Mouse (Mus musculus) kidney, postnatal 0 days (tissue): ENCODE data around the gene Pdgfb. TPM values are rescaled to one million over a fixed set of nuclear protein-coding genes. Genes with fewer than 3 reads are reported as not detected.

ENCODE experiments used
- ATAC-seq: fragments of 200-750 bp; cut with Nextera tagmentation; replicated peaks from 2 replicates; pipeline ENCODE4 v1.8.0; 2017; ENCODE audit warnings: low read depth, moderate number of reproducible peaks, moderate TSS enrichment, moderate library complexity; ENCODE audit not compliant: low FRiP score
- DNase-seq: peaks from one replicate; pipeline ENCODE4 v3.0.0-alpha.2; 2016; ENCODE audit warnings: low spot score
- H3K27ac ChIP-seq: fragments of 300-500 bp; sonication (generic); 2 replicates; pipeline ENCODE4 v1.5.1; 2014; ENCODE audit warnings: mild to moderate bottlenecking
- H3K27me3 ChIP-seq: fragments of 300-500 bp; sonication (generic); 2 replicates; pipeline ENCODE4 v1.6.1; 2014; ENCODE audit warnings: low read length, mixed read lengths; ENCODE audit not compliant: insufficient read depth
- H3K36me3 ChIP-seq: fragments of 300-500 bp; sonication (generic); 2 replicates; pipeline ENCODE4 v1.6.1; 2014; ENCODE audit warnings: low read length, mixed read lengths; ENCODE audit not compliant: insufficient read depth
- H3K4me1 ChIP-seq: fragments of 300-500 bp; sonication (generic); replicated peaks from 2 replicates; pipeline ENCODE4 v1.6.1; 2014; ENCODE audit warnings: antibody characterized with exemption, low read length, mixed read lengths; ENCODE audit not compliant: insufficient read depth
- H3K4me2 ChIP-seq: fragments of 300-500 bp; sonication (generic); 2 replicates; pipeline ENCODE4 v1.6.1; 2014; ENCODE audit warnings: mild to moderate bottlenecking, low read length, moderate library complexity, mixed read lengths
- H3K4me3 ChIP-seq: fragments of 300-500 bp; sonication (generic); replicated peaks from 2 replicates; pipeline ENCODE4 v1.5.1; 2014; ENCODE audit warnings: low read depth, low read length
- H3K9ac ChIP-seq: fragments of 300-500 bp; sonication (generic); 2 replicates; pipeline ENCODE4 v1.6.1; 2014; ENCODE audit warnings: low read depth, low read length
- H3K9me3 ChIP-seq: fragments of 300-500 bp; sonication (generic); replicated peaks from 2 replicates; pipeline ENCODE4 v1.6.1; 2016; ENCODE audit warnings: low read length, inconsistent platforms, mixed read lengths
- CTCF ChIP-seq: IDR thresholded peaks from 2 replicates; pipeline ENCODE4 v1.5.1; 2016; ENCODE audit warnings: antibody characterized with exemption, low read depth, mild to moderate bottlenecking, moderate library complexity
- WGBS: fragments of 180-500 bp; shearing (Covaris S2); extraction: QIAGEN DNeasy Blood & Tissue Kit; methylation state at CpG from one replicate; pipeline ENCODE4 v1.1.7; 2014; 5-methylcytosine and 5-hydroxymethylcytosine counted together
- polyA plus RNA-seq: library from polyadenylated mRNA; unstranded; fragments of >200 nt; fragmentation: Nextera tagmentation; extraction: Ambion mirVana; gene quantifications from 2 replicates; pipeline ENCODE4 v1.2.1, GENCODE M21; 2015

Gene Pdgfb
- polyA plus RNA-seq, 1 experiment from 2014 or later, result 6.8 TPM

DNA sequence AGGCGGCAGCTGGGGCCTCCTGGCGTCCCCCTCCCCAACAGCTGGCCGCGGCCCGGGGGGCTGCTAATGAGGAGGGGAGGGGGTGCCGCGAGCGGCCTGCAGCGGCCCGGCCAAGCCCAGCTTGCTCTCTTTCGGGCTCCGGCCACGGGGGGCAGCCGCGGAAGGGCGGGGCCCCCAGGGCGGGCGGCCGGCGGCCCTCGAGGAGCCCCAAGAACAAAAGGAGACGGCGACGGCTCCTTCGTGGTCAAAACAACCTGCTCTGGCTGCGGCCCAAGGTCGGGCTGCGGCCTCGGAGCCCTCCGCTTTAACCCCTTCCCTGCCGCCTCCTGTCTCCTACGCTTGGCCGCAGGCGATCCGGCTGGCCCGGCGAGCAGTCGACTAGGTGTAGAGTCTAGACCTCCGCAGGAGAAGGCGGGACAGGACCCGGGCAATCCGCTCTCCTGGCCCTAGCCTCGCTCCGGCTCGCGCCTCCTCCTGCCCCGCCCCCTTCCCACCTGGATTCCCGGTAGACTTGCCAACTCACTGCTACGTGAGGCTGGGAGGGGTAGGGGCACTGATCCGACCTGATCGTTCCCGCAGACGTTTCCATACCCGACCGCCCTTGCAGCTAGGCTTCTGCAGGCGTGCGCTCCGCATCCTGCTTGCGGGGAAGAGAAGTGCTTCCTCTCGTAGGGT lies 2.1 kb downstream of the Pdgfb start:
- Histone ChIP-seq H3K9ac (peak overlapping the region; percentile 92), H3K27me3 (no peaks in the 10 kb centered on the region), H3K4me1 (peaks cover 24% of the 10 kb centered on the region; the same call in 1 of the 2 replicates), H3K9me3 (no peaks in the 10 kb centered on the region), H3K27ac (peak overlapping the region; percentile 85), H3K4me2 (peak overlapping the region; percentile 74), H3K36me3 (no peaks in the 10 kb centered on the region), H3K4me3 (peak overlapping the region; percentile 60)
- no peak for TF ChIP-seq CTCF
- peak; percentile 68 for ATAC-seq
- 1% methylated on average over 57 of the region's 60 CpGs for WGBS
- DNase-seq, result peak; percentile 58

DNA sequence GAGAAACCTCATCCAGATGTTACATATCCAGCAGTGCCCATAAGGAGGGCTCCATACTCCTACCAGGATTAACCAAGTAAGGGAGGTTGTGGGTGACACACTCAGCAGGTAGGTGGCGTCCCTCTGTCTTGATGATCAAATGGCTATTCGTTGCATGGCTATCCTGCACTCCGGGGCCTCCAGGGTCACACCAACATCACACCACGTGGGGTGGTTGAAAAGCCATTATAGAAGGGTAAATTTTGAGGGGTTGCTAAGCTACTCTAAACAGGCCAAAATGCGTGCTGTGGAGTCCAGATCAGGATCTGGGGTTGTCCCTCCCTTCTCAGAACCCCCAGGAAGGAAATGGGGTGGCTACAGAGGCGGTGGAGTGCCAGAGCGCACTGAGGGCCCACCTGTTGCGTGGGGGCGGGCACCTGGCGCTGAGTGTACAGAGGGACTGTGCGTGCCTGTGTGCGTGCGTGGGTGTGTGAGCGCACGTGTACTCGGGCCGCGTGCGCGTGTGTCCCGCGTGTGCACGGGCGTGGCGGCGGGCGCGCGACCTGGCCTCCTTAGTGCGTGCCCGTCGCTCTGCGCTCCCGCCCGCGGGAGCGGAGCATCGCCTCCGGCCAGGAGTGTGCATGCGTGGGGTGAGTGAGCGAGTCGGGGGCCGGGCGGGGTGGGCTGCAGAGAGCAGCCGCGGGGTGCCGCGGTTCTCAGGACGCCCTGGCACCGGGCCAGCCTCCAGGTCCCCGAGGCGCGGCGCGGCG lies 2.8 kb downstream of the Pdgfb start:
- Histone ChIP-seq H3K9ac (peak overlapping the region; percentile 92), H3K36me3 (no peaks in the 10 kb centered on the region), H3K27ac (peak overlapping the region; percentile 85), H3K9me3 (no peaks in the 10 kb centered on the region), H3K4me1 (peaks cover 24% of the 10 kb centered on the region; the same call in 1 of the 2 replicates), H3K27me3 (no peaks in the 10 kb centered on the region), H3K4me2 (peak overlapping the region; percentile 74), H3K4me3 (peak overlapping the region; percentile 60)
- peak; percentile 61 for TF ChIP-seq CTCF
- peak; percentile 6 for ATAC-seq
- DNase-seq, result peak; percentile 59
- WGBS, result under 1% methylated on average over 53 of the region's 56 CpGs

DNA sequence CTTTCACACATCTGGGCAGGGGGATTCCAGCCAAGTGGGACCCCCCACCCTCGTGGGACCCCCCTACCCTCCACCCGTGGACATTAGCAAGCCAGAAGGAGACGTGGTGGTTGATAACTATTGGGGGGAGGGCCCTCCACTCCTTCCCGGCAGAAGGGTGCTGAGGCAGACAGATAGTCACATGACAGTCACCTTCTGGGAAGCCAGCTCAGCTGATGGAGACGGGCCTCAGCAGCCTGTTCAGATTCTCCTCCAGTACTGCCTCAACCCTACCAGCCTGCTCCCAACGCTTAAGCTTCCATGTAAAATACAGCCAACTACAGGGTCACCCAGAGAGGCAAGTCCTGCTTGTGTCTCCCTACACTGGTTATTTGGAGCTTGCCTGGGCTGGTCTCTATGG lies 3.6 kb downstream of the Pdgfb start:
- H3K27me3 ChIP-seq, result no peaks in the 10 kb centered on the region
- H3K9me3 ChIP-seq, result no peaks in the 10 kb centered on the region
- ATAC-seq (no peak), DNase-seq (no peak)
- 36% methylated on average over 6 of the region's 6 CpGs for WGBS
- H3K9ac ChIP-seq, result no peak overlapping the region
- no peaks in the 10 kb centered on the region for H3K36me3 ChIP-seq
- peaks cover 24% of the 10 kb centered on the region; the same call in 1 of the 2 replicates for H3K4me1 ChIP-seq
- H3K4me3 ChIP-seq, result peak overlapping the region; percentile 60; the same call in 1 of the 2 replicates
- no peak for TF ChIP-seq CTCF
- H3K4me2 ChIP-seq, result peak overlapping the region; percentile 74
- no peak overlapping the region for H3K27ac ChIP-seq

DNA sequence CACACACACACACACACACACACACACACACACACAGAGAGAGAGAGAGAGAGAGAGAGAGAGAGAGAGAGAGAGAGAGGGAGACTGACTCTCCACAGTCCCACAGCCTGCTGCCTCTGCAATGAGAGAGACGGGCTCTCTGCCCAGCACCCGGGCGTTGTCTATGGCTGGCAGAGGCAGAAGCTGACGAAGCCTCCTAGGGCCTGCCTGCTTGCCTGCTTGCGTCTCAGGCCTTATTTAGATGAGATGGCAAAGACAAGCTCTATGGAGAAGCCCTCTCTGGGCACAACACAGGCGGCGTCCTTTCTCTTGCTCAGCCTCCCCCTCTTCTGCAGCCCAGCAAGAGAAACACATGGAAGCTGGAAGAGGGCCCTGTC lies 4.6 kb downstream of the Pdgfb start:
- Histone ChIP-seq H3K36me3 (no peaks in the 10 kb centered on the region), H3K27me3 (no peaks in the 10 kb centered on the region), H3K9ac (no peak overlapping the region), H3K4me3 (no peak overlapping the region), H3K4me1 (peaks cover 22% of the 10 kb centered on the region; the same call in 1 of the 2 replicates), H3K27ac (no peak overlapping the region), H3K9me3 (no peaks in the 10 kb centered on the region), H3K4me2 (peak overlapping the region; percentile 74)
- WGBS, result 37% methylated on average over 7 of the region's 7 CpGs
- TF ChIP-seq CTCF, result no peak
- no peak for DNase-seq
- ATAC-seq, result no peak

DNA sequence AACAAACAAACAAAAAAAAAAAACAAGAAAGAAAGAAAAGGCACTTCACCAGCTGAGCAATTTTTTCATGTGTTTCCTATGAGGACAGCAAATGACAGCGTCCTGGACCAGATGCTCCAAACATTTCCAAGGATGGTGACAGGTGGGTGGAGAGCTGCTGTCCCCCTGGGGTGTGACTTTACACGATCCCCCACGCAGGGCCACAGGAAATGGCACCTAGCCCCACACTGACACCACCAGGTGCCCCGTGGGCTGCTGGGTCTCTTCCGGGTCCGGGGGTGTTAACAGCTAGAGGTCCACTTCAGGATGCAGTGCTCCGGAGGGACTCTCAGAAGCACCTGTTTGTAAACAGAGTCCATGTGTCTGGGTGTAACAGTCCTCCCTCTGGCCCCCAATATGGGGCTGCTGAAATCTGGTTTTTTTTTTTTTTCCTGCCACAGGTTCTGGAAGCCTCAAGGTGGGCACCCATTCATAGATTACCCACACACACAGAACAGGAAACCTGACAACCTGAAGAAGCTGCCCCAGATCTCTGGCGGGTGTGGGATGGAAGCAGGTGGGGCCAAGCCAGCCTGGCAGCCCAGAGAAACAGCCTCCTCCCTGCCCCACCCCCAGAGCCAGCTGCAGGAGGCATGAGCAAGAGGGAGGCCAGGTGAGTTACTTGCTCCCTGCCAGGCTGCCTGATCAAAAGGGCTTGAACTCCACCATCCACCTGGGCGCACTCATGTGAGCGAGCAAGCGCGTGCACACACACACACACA lies 5.2 kb downstream of the Pdgfb start:
- Histone ChIP-seq H3K4me2 (no peak overlapping the region; the same call in 1 of the 2 replicates), H3K36me3 (no peaks in the 10 kb centered on the region), H3K9ac (no peak overlapping the region), H3K9me3 (no peaks in the 10 kb centered on the region), H3K27me3 (no peaks in the 10 kb centered on the region), H3K4me1 (peaks cover 18% of the 10 kb centered on the region; the same call in 1 of the 2 replicates), H3K27ac (0 out of 2 replicates have a peak overlapping the region, but pooled peaks have one; percentile 19), H3K4me3 (no peak overlapping the region)
- ATAC-seq (no peak), DNase-seq (no peak)
- no peak for TF ChIP-seq CTCF
- WGBS, result 35% methylated on average over 12 of the region's 12 CpGs

- Histone ChIP-seq H3K9ac (no peak overlapping the region), H3K4me2 (no peak overlapping the region), H3K4me1 (peaks cover 16% of the 10 kb centered on the region; the same call in 1 of the 2 replicates), H3K27me3 (no peaks in the 10 kb centered on the region), H3K36me3 (no peaks in the 10 kb centered on the region), H3K4me3 (no peak overlapping the region), H3K9me3 (no peaks in the 10 kb centered on the region), H3K27ac (no peak overlapping the region)
- DNase-seq, result no peak
- ATAC-seq, result no peak
- WGBS, result 76% methylated on average over 6 of the region's 6 CpGs
- no peak for TF ChIP-seq CTCF
Observed at GRCm38 (mm10) chr15:80008461-80008860, 6.3 kb downstream of the Pdgfb start.
